Mouse (Mus musculus): ENCODE results near the gene Atp8a2.

- TF ChIP-seq POLR2A (IDR thresholded peaks at IDR 0.05; ENCODE audit: low read depth, low read length) (no peak), CTCF (conservative IDR thresholded peaks at IDR 0.05; ENCODE audit: insufficient read depth, insufficient read length, low read depth, low read length) (no peak)
Observed at GRCm38 (mm10) chr14:60204993-60205392, 8.0 kb upstream of the Atp8a2 start.

Measured in kidney, adult 2 months (tissue).